Mouse (Mus musculus) liver, postnatal 0 days (tissue): ENCODE measurements at regions not wholly inside any gene's neighbourhood (a gene's known extent, or its start where the extent isn't known, plus 50 kb on each side); places are given as distances from the start of the nearest gene placed in this dataset.

Source experiments
- ATAC-seq: fragments of 200-750 bp; cut with Nextera tagmentation; 2 replicates; pipeline ENCODE4 v1.8.0; 2017; ENCODE audit warnings: mild to moderate bottlenecking, moderate library complexity
- DNase-seq: peaks from one replicate; pipeline ENCODE4 v3.0.0-alpha.2; 2016
- H3K27ac ChIP-seq: fragments of 300-500 bp; sonication (generic); 2 replicates; pipeline ENCODE4 v1.5.1; 2014; ENCODE audit warnings: antibody characterized with exemption, moderate library complexity, mild to moderate bottlenecking, low read depth
- H3K27me3 ChIP-seq: fragments of 300-500 bp; sonication (generic); 2 replicates; pipeline ENCODE4 v1.6.1; 2014; ENCODE audit warnings: low read length, control low read depth, mixed read lengths; ENCODE audit not compliant: insufficient read depth
- H3K36me3 ChIP-seq: fragments of 300-500 bp; sonication (generic); replicated peaks from 2 replicates; pipeline ENCODE4 v1.6.1; 2014; ENCODE audit warnings: mild to moderate bottlenecking, control low read depth, low read length, moderate library complexity, mixed read lengths; ENCODE audit not compliant: insufficient read depth
- H3K4me1 ChIP-seq: fragments of 300-500 bp; sonication (generic); 2 replicates; pipeline ENCODE4 v1.6.1; 2014; ENCODE audit warnings: antibody characterized with exemption, mild to moderate bottlenecking, control low read depth; ENCODE audit not compliant: insufficient read depth
- H3K4me2 ChIP-seq: fragments of 300-500 bp; sonication (generic); 2 replicates; pipeline ENCODE4 v1.6.1; 2014; ENCODE audit warnings: low read depth, mild to moderate bottlenecking, low read length, moderate library complexity, mixed read lengths
- H3K4me3 ChIP-seq: fragments of 300-500 bp; sonication (generic); 2 replicates; pipeline ENCODE4 v1.5.1; 2014; ENCODE audit warnings: low read depth, low read length
- H3K9ac ChIP-seq: fragments of 300-500 bp; sonication (generic); replicated peaks from 2 replicates; pipeline ENCODE4 v1.6.1; 2014; ENCODE audit warnings: mild to moderate bottlenecking, moderate library complexity
- H3K9me3 ChIP-seq: fragments of 300-500 bp; sonication (generic); 2 replicates; pipeline ENCODE4 v1.6.1; 2016; ENCODE audit warnings: mild to moderate bottlenecking, control low read depth, low read length, mixed read lengths
- CTCF ChIP-seq: sonication (generic); IDR thresholded peaks from 2 replicates; pipeline ENCODE4 v1.5.1; 2016; ENCODE audit warnings: antibody characterized with exemption, low read depth
- EP300 ChIP-seq: IDR thresholded peaks from 2 replicates; pipeline ENCODE4 v1.6.1; 2016; ENCODE audit warnings: antibody characterized with exemption, low read depth, mild to moderate bottlenecking
- WGBS: fragments of 180-500 bp; shearing (Covaris S2); extraction: QIAGEN DNeasy Blood & Tissue Kit; methylation state at CpG from one replicate; pipeline ENCODE4 v1.1.7; 2014; ENCODE audit not compliant: insufficient replicate concordance; 5-methylcytosine and 5-hydroxymethylcytosine counted together

- TF ChIP-seq CTCF (no peak), EP300 (no peak)
- DNase-seq (no peak), ATAC-seq (no peak)
- H3K27me3 ChIP-seq, result no peaks in the 10 kb centered on the region
- H3K9ac ChIP-seq, result no peak overlapping the region
- 74% methylated on average over 2 of the region's 2 CpGs for WGBS
- H3K36me3 ChIP-seq, result no peaks in the 10 kb centered on the region
- no peaks in the 10 kb centered on the region for H3K9me3 ChIP-seq
- H3K4me1 ChIP-seq, result no peaks in the 10 kb centered on the region
- H3K4me2 ChIP-seq, result no peak overlapping the region
- no peak overlapping the region for H3K27ac ChIP-seq
- H3K4me3 ChIP-seq, result no peak overlapping the region
Measured at GRCm38 (mm10) chr12:50839391-50839790, 190.5 kb upstream of the Prkd1 start.

DNA sequence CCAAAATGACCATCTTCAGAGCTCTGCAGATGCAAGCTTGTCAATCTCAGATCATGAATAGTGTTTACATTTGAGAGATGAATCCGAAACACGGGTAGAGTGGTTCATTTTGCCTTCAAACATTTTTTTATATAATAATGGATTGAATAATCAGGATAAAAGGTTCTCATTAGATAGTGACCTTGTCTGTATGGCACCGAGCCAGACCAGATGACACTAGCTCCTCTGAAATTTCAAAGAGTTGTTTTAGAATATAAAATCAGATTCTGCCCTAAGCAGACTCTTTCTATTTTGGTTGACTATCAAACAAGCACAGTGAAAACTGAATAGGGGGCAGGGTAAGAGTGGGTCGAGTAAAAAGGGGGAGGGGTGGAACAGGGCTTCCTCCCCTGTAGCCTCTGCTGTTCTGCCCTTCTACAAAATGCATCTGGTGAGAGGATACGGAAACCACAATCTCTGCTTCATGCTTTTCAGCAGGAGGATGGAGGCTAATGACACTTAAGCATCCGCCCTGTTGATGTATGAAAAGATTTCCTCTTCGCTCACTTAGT, 159.9 kb upstream of the Prkd1 start:
- TF ChIP-seq CTCF (no peak), EP300 (no peak)
- no peaks in the 10 kb centered on the region for H3K36me3 ChIP-seq
- H3K4me1 ChIP-seq, result no peaks in the 10 kb centered on the region
- H3K4me3 ChIP-seq, result no peak overlapping the region
- H3K27me3 ChIP-seq, result no peaks in the 10 kb centered on the region
- no peak overlapping the region for H3K27ac ChIP-seq
- H3K9ac ChIP-seq, result no peak overlapping the region
- ATAC-seq, result no peak
- H3K9me3 ChIP-seq, result peaks cover 2% of the 10 kb centered on the region; the same call in 1 of the 2 replicates
- H3K4me2 ChIP-seq, result no peak overlapping the region
- DNase-seq, result no peak
- 74% methylated on average over 7 of the region's 7 CpGs for WGBS

DNA sequence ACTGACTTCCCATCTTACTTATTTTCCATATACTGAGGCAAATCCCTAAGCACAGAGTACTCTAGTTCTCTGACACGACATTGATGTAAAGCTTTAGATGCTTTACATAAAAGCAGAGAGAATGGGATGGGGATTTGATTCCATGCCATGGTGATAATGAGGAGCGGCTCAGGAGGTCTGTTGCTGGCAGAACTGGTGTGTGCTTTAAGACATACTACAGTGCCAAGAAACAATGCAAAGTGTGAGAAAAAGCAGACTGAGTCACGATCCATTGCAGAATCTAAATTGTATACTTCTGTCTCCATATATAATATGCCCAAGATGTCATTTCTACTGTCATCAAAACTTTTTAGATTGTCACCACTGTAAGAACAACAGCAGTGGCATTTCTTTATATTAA, 155.5 kb upstream of the Prkd1 start:
- H3K4me1 ChIP-seq, result no peaks in the 10 kb centered on the region
- no peaks in the 10 kb centered on the region for H3K36me3 ChIP-seq
- H3K9ac ChIP-seq, result no peak overlapping the region
- 54% methylated on average over 3 of the region's 3 CpGs for WGBS
- DNase-seq, result no peak
- H3K9me3 ChIP-seq, result peaks cover 2% of the 10 kb centered on the region; the same call in 1 of the 2 replicates
- H3K27ac ChIP-seq, result no peak overlapping the region
- TF ChIP-seq EP300 (no peak), CTCF (no peak)
- no peak overlapping the region for H3K4me3 ChIP-seq
- H3K4me2 ChIP-seq, result no peak overlapping the region
- no peaks in the 10 kb centered on the region for H3K27me3 ChIP-seq
- ATAC-seq, result no peak

DNA sequence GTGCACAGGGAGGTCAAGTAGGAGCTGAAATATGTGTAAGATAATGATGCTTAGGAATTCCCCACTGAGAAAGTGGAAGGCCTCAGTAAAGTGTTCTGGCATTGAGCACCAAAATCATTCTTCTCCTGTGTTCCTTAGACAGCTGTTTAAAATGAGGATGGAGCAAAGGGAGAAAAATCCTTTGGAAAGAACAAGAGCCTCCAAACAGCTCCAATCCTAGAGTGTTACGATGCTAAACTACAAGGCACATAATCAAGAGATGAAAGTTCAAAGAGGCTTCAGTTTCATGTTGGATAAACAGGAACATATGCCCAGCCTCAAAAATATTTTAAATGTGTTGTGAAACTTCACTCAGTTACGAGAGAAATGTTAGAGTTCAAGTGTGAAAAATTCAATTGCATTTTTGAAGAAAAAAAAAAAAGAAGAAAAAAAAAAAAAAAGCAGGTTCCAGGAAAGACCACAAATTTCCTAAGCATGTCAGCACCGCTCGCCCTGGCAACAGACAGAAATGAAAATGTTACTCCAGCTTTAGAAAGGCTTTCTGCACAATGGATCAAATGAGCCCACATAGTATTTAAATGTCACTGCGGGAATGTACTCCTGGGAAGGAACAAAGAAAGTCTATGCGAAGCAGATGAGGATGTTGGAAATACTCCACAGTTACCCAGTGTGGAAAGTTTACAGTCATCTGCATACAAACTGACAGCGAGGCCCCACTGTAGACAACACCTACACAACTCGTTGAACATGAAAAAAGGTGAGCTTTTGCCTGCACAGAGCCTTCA, 116.5 kb upstream of the Prkd1 start:
- Histone ChIP-seq H3K4me2 (no peak overlapping the region), H3K27me3 (no peaks in the 10 kb centered on the region), H3K9ac (no peak overlapping the region), H3K27ac (no peak overlapping the region), H3K9me3 (no peaks in the 10 kb centered on the region), H3K36me3 (no peaks in the 10 kb centered on the region), H3K4me1 (no peaks in the 10 kb centered on the region), H3K4me3 (no peak overlapping the region)
- WGBS, result 62% methylated on average over 8 of the region's 8 CpGs
- no peak for DNase-seq
- TF ChIP-seq CTCF (no peak), EP300 (no peak)
- no peak for ATAC-seq

- Histone ChIP-seq H3K9ac (no peak overlapping the region), H3K4me3 (no peak overlapping the region), H3K36me3 (no peaks in the 10 kb centered on the region), H3K9me3 (no peaks in the 10 kb centered on the region), H3K27ac (no peak overlapping the region), H3K4me1 (no peaks in the 10 kb centered on the region), H3K27me3 (no peaks in the 10 kb centered on the region), H3K4me2 (no peak overlapping the region)
- ATAC-seq (no peak), DNase-seq (no peak)
- TF ChIP-seq EP300, result no peak
- TF ChIP-seq CTCF, result no peak
- 59% methylated on average over 2 of the region's 2 CpGs for WGBS
Measured at GRCm38 (mm10) chr12:50764457-50764856, 115.6 kb upstream of the Prkd1 start.

GRCm38 (mm10) chr12:50734135-50734534, 85.2 kb upstream of the Prkd1 start:
- DNase-seq (no peak), ATAC-seq (no peak)
- Histone ChIP-seq H3K27me3 (no peaks in the 10 kb centered on the region), H3K36me3 (no peaks in the 10 kb centered on the region), H3K4me1 (no peaks in the 10 kb centered on the region), H3K9ac (no peak overlapping the region), H3K27ac (no peak overlapping the region), H3K9me3 (no peaks in the 10 kb centered on the region), H3K4me2 (no peak overlapping the region), H3K4me3 (no peak overlapping the region)
- WGBS, result 73% methylated on average over 9 of the region's 9 CpGs
- TF ChIP-seq CTCF (no peak), EP300 (no peak)
